Mouse (Mus musculus) liver, postnatal 0 days (tissue): ENCODE data around the gene Zc3hav1l.

Source experiments
- CTCF ChIP-seq: sonication (generic); IDR thresholded peaks from 2 replicates; pipeline ENCODE4 v1.5.1; 2016; ENCODE audit warnings: antibody characterized with exemption, low read depth
- EP300 ChIP-seq: IDR thresholded peaks from 2 replicates; pipeline ENCODE4 v1.6.1; 2016; ENCODE audit warnings: antibody characterized with exemption, low read depth, mild to moderate bottlenecking

DNA sequence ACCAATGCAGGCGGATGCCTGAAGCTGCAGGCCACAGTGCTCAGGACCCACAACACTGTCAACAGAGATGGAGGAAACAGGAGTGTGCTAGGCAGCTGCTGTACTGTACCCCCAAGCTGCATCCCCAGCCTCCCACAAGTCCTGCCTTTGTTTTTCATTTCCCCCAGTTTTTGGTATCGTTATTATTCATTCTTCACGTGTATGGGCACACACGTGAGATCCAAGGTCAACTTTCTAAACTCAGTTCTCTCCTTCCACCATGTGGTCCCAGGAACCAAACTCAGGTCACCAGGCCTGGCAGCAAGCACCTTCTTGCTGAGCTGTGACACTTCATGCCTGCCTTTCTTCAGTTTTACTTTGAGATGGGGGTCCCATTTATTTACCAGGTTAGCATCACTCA lies 51.7 kb downstream of the Zc3hav1l start:
- TF ChIP-seq CTCF (no peak), EP300 (no peak)
